Mouse (Mus musculus): ENCODE data around the gene Gm37419.

DNA sequence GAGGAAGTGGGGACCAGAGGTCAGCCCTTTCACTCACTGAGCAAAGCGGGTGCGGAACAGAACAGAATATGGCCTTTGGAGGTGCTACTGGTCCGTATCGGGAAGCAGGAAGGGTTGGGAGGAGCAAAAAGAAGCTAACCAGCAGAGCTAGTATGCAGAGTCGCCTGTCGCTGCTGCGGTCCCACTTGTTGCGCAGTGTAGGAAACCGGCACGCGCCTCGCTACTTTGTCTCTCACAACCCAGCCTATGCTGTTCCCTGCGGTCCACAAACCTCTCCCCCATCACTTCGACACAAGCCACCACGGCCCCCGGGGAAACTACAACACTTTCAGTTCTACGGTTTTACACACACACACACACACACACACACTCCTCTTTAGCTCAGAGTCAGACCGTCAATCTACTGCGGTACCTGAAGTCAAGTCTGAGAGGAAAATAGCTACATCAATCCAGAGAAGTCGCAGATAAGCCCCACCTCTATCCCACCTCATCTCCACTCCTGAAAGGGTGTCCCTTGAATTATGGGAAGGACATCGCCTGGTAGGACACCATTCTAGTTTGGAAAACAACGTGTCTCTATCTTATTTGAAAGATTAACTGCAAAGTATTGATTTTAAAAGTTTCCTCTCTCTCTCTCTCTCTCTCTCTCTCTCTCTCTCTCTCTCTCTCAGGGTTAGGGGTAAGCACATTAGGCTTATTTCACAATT, 3.4 kb upstream of the Gm37419 start:
- TF ChIP-seq GATA1 (IDR thresholded peaks at IDR 0.05; ENCODE audit: borderline replicate concordance, low read length) (no peak), FLI1 (IDR thresholded peaks at IDR 0.05; ENCODE audit: low read length) (no peak)

Data from megakaryocyte, embryonic 14.5 days (primary cell).